Mouse (Mus musculus) neural tube, embryonic 14.5 days (tissue): ENCODE data around the gene Dctn1. TPM values are rescaled to one million over a fixed set of nuclear protein-coding genes. Genes with fewer than 3 reads are reported as not detected.

Experiments
- ATAC-seq: fragments of 200-750 bp; cut with Nextera tagmentation; 2 replicates; pipeline ENCODE4 v1.8.0; 2017; ENCODE audit warnings: low read depth, mild to moderate bottlenecking, moderate TSS enrichment, moderate library complexity
- H3K27ac ChIP-seq: fragments of 300-500 bp; sonication (generic); 2 replicates; pipeline ENCODE4 v1.5.1; 2014; ENCODE audit warnings: low read depth, mild to moderate bottlenecking, control low read depth, low read length, moderate library complexity, mixed read lengths
- H3K27me3 ChIP-seq: fragments of 300-500 bp; sonication (generic); 2 replicates; pipeline ENCODE4 v1.6.1; 2014; ENCODE audit warnings: low read length; ENCODE audit not compliant: control insufficient read depth, insufficient read depth
- H3K36me3 ChIP-seq: fragments of 300-500 bp; sonication (generic); 2 replicates; pipeline ENCODE4 v1.6.1; 2014; ENCODE audit warnings: low read length, mixed read lengths; ENCODE audit not compliant: control insufficient read depth, insufficient read depth
- H3K4me1 ChIP-seq: fragments of 300-500 bp; sonication (generic); 2 replicates; pipeline ENCODE4 v1.6.1; 2014; ENCODE audit warnings: low read length; ENCODE audit not compliant: control insufficient read depth, insufficient read depth
- H3K4me2 ChIP-seq: fragments of 300-500 bp; sonication (generic); 2 replicates; pipeline ENCODE4 v1.6.1; 2014; ENCODE audit warnings: mild to moderate bottlenecking, low read depth, low read length, control low read depth
- H3K4me3 ChIP-seq: fragments of 300-500 bp; sonication (generic); 2 replicates; pipeline ENCODE4 v1.5.1; 2014; ENCODE audit warnings: low read depth, low read length, control low read depth, mixed read lengths
- H3K9ac ChIP-seq: fragments of 300-500 bp; sonication (generic); replicated peaks from 2 replicates; pipeline ENCODE4 v1.6.1; 2014; ENCODE audit warnings: low read depth, mild to moderate bottlenecking, control low read depth, low read length, mixed read lengths
- H3K9me3 ChIP-seq: fragments of 300-500 bp; sonication (generic); 2 replicates; pipeline ENCODE4 v1.6.1; 2016; ENCODE audit warnings: low read length; ENCODE audit not compliant: control insufficient read depth
- WGBS: fragments of 180-500 bp; shearing (Covaris S2); extraction: QIAGEN DNeasy Blood & Tissue Kit; methylation state at CpG from one replicate; pipeline ENCODE4 v1.1.7; 2014; 5-methylcytosine and 5-hydroxymethylcytosine counted together
- polyA plus RNA-seq: library from polyadenylated mRNA; unstranded; fragments of >200 nt; fragmentation: Nextera tagmentation; extraction: Ambion mirVana; gene quantifications from 2 replicates; pipeline ENCODE4 v1.2.1, GENCODE M21; 2014

Gene Dctn1
- polyA plus RNA-seq, 1 experiment from 2014 or later: 122 TPM

- Histone ChIP-seq H3K27me3 (no peaks in the 10 kb centered on the region), H3K27ac (no peak within 1 kb of the TSS), H3K9me3 (no peaks in the 10 kb centered on the region), H3K4me3 (peak within 1 kb of the TSS; percentile 7; the same call in 1 of the 2 replicates), H3K36me3 (no peaks in the 10 kb centered on the region), H3K4me1 (peaks cover 5% of the 10 kb centered on the region; the same call in 1 of the 2 replicates), H3K4me2 (peak within 1 kb of the TSS; percentile 50; the same call in 1 of the 2 replicates), H3K9ac (peak within 1 kb of the TSS; percentile 21; the same call in 1 of the 2 replicates)
- 69% methylated on average over 7 of the region's 7 CpGs for WGBS
- ATAC-seq: no peak
Observed at GRCm38 (mm10) chr6:83134951-83135513, 30.7 kb upstream of the Dctn1 start, which contains the start of gene Rtkn. Gene Rtkn, plus strand, starts transcription at chr6:83135463.

GRCm38 (mm10) chr6:83135571-83136161 is 30.1 kb upstream of the Dctn1 start:
- Histone ChIP-seq H3K9ac (peak overlapping the region; percentile 21; the same call in 1 of the 2 replicates), H3K4me2 (peak overlapping the region; percentile 50; the same call in 1 of the 2 replicates), H3K27ac (no peak overlapping the region), H3K9me3 (no peaks in the 10 kb centered on the region), H3K4me1 (peaks cover 5% of the 10 kb centered on the region; the same call in 1 of the 2 replicates), H3K4me3 (peak overlapping the region; percentile 7; the same call in 1 of the 2 replicates), H3K36me3 (no peaks in the 10 kb centered on the region), H3K27me3 (no peaks in the 10 kb centered on the region)
- no peak for ATAC-seq
- WGBS: 6% methylated on average over 37 of the region's 37 CpGs

- Histone ChIP-seq H3K27me3 (no peaks in the 10 kb centered on the region), H3K36me3 (no peaks in the 10 kb centered on the region), H3K4me2 (peak overlapping the region; percentile 50), H3K9me3 (no peaks in the 10 kb centered on the region), H3K4me1 (peaks cover 5% of the 10 kb centered on the region; the same call in 1 of the 2 replicates), H3K27ac (peak overlapping the region; percentile 85), H3K9ac (peak overlapping the region; percentile 58), H3K4me3 (peak overlapping the region; percentile 29)
- 16% methylated on average over 5 of the region's 5 CpGs for whole genome bisulfite sequencing
- ATAC-seq: peak; percentile 2; the same call in 1 of the 2 replicates
Observed at GRCm38 (mm10) chr6:83136291-83136880, 29.3 kb upstream of the Dctn1 start.

GRCm38 (mm10) chr6:83136881-83137575 is 28.7 kb upstream of the Dctn1 start:
- Histone ChIP-seq H3K27ac (peak overlapping the region; percentile 85), H3K4me1 (peaks cover 8% of the 10 kb centered on the region), H3K27me3 (no peaks in the 10 kb centered on the region), H3K4me3 (peak overlapping the region; percentile 29), H3K36me3 (no peaks in the 10 kb centered on the region), H3K4me2 (peak overlapping the region; percentile 50), H3K9me3 (no peaks in the 10 kb centered on the region), H3K9ac (peak overlapping the region; percentile 58)
- peak; percentile 74 for ATAC-seq
- WGBS: 1% methylated on average over 26 of the region's 26 CpGs

- peaks cover 14% of the 10 kb centered on the region for H3K4me1 ChIP-seq
- peak; percentile 54 for ATAC-seq
- peak overlapping the region; percentile 85 for H3K27ac ChIP-seq
- no peaks in the 10 kb centered on the region for H3K27me3 ChIP-seq
- peak overlapping the region; percentile 58 for H3K9ac ChIP-seq
- H3K36me3 ChIP-seq: no peaks in the 10 kb centered on the region
- H3K4me3 ChIP-seq: peak overlapping the region; percentile 29
- WGBS: 4% methylated on average over 12 of the region's 12 CpGs
- H3K4me2 ChIP-seq: peak overlapping the region; percentile 50
- H3K9me3 ChIP-seq: no peaks in the 10 kb centered on the region
Observed at GRCm38 (mm10) chr6:83137576-83137950, 28.2 kb upstream of the Dctn1 start.

GRCm38 (mm10) chr6:83138056-83138455 is 27.7 kb upstream of the Dctn1 start:
- peak; percentile 16; the same call in 1 of the 2 replicates for ATAC-seq
- peak overlapping the region; percentile 50 for H3K4me2 ChIP-seq
- no peaks in the 10 kb centered on the region for H3K9me3 ChIP-seq
- no peaks in the 10 kb centered on the region for H3K27me3 ChIP-seq
- WGBS: 3% methylated on average over 11 of the region's 11 CpGs
- H3K36me3 ChIP-seq: no peaks in the 10 kb centered on the region
- H3K9ac ChIP-seq: 0 out of 2 replicates have a peak overlapping the region, but pooled peaks have one; percentile 58
- peak overlapping the region; percentile 29 for H3K4me3 ChIP-seq
- H3K4me1 ChIP-seq: peaks cover 14% of the 10 kb centered on the region
- H3K27ac ChIP-seq: peak overlapping the region; percentile 24; the same call in 1 of the 2 replicates

GRCm38 (mm10) chr6:83140044-83140443 is 25.7 kb upstream of the Dctn1 start:
- H3K4me3 ChIP-seq: no peak overlapping the region
- H3K36me3 ChIP-seq: no peaks in the 10 kb centered on the region
- no peaks in the 10 kb centered on the region for H3K27me3 ChIP-seq
- H3K4me2 ChIP-seq: no peak overlapping the region
- no peaks in the 10 kb centered on the region for H3K9me3 ChIP-seq
- no peak for ATAC-seq
- 84% methylated on average over 8 of the region's 8 CpGs for WGBS
- H3K27ac ChIP-seq: no peak overlapping the region
- no peak overlapping the region for H3K9ac ChIP-seq
- H3K4me1 ChIP-seq: peaks cover 14% of the 10 kb centered on the region

GRCm38 (mm10) chr6:83141636-83142035 is 24.1 kb upstream of the Dctn1 start:
- Histone ChIP-seq H3K4me2 (peak overlapping the region; percentile 78), H3K9ac (no peak overlapping the region), H3K27ac (no peak overlapping the region), H3K36me3 (no peaks in the 10 kb centered on the region), H3K27me3 (no peaks in the 10 kb centered on the region), H3K9me3 (no peaks in the 10 kb centered on the region), H3K4me1 (peaks cover 9% of the 10 kb centered on the region), H3K4me3 (peak overlapping the region; percentile 33; the same call in 1 of the 2 replicates)
- no peak for ATAC-seq
- WGBS: 46% methylated on average over 4 of the region's 4 CpGs
